Mouse (Mus musculus) macrophage (primary cell): ENCODE measurements at regions not wholly inside any gene's neighbourhood (a gene's known extent, or its start where the extent isn't known, plus 50 kb on each side); places are given as distances from the start of the nearest gene placed in this dataset.

ENCODE experiments used
- H3K27ac ChIP-seq: fragments of 350-480 bp; formaldehyde crosslinking; 2 replicates; pipeline ENCODE4 v1.9.0; 2021
- H3K36me3 ChIP-seq: fragments of 350-480 bp; formaldehyde crosslinking; 2 replicates; pipeline ENCODE4 v1.9.0; 2021; ENCODE audit errors: inconsistent target
- H3K4me3 ChIP-seq: fragments of 350-480 bp; formaldehyde crosslinking; 2 replicates; pipeline ENCODE4 v1.9.0; 2021; ENCODE audit errors: inconsistent target
- H3K79me2 ChIP-seq: fragments of 350-480 bp; formaldehyde crosslinking; 2 replicates; pipeline ENCODE4 v1.9.0; 2021; ENCODE audit errors: inconsistent target
- WGBS: methylation state at CpG from one replicate; pipeline ENCODE4 v1.1.7; 2026; ENCODE audit warnings: inconsistent platforms; ENCODE audit not compliant: missing documents; 5-methylcytosine and 5-hydroxymethylcytosine counted together

DNA sequence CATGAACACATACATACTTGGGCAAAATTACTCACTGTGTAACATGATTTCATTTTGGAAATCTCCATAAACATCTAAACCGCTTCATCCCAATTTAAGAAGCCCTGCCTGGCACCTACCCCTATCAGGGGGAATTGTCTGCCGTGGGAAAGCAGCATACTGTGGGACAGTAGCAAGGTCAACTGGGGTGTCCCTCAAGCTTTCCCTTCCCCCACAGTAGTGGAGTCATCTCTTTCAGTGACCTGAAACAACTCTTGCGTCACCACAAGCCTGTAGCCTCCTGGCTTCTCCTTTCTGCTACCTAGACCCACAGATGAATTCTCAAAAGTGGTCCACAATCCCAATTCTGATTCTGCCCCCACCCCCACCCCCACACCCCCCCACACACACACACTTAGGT is 158.8 kb downstream of the Qdpr start:
- H3K27ac ChIP-seq, result no peak overlapping the region
- no peaks in the 10 kb centered on the region for H3K79me2 ChIP-seq
- no peak overlapping the region for H3K4me3 ChIP-seq
- 61% methylated on average over 3 of the region's 3 CpGs for WGBS
- no peaks in the 10 kb centered on the region for H3K36me3 ChIP-seq

DNA sequence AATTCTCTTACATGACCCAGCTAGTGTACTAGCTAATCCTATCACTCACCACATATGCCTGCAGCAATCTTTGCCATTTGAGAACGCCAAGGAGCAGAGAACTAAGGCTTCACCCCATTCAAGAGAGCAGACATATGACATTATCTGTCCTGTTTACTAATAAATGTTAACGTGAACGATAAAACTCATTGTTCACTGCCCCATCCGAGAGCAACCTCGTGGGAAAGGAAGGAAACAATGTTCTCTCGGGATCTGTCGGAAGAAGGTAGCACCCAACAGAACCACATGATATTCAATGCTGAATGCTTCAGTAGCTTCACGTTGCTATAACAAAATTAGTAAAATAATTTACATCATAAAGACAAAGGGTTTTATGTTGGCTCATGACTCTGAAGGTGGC is 163.6 kb downstream of the Qdpr start:
- no peaks in the 10 kb centered on the region for H3K36me3 ChIP-seq
- no peak overlapping the region for H3K27ac ChIP-seq
- no peak overlapping the region for H3K4me3 ChIP-seq
- WGBS, result 98% methylated on average over 7 of the region's 8 CpGs
- H3K79me2 ChIP-seq, result no peaks in the 10 kb centered on the region

DNA sequence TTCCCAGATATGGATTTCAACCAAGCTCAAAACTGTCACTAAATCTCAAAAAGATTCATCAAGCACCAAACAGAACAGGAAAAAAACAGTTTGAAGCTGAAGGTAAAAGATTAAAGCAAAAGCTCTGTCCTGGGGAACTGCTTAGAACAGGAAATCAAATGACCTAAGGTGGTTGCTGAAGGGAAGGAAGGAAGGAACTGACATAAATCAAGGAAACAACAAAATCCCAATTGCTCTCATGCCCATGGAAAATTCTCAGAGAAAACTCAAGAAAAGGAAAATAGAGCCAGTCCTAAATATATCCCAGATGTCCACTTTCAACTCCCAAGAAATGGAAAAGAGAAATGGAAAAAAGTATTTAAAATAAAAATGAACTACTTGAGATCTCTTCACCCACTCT is 165.4 kb downstream of the Qdpr start:
- Histone ChIP-seq H3K36me3 (no peaks in the 10 kb centered on the region), H3K27ac (no peak overlapping the region), H3K4me3 (no peak overlapping the region), H3K79me2 (no peaks in the 10 kb centered on the region)

DNA sequence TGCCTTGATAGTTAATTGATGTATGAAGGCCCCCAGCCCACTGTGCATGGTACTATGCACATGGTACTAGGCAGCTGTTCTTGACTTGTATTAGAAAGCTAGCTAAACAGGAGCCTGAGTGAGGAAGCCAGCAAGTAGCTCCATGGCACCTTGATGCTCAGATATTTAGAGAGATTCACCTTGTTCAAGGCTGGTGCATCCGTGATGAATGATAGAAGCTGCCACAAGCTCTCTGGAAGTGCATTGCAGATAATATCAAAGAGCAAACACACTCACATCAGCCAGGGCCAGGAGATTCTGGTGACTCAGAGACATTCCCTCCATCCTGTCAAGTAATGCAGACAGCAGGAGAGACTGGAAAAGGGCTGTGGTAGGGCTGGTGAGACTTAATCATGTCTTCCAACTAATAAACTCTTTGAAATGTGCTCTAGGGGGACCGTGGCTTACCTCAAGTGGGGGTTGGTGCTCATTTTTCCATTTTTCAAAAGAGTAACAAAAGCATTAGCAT is 166.1 kb downstream of the Qdpr start:
- no peak overlapping the region for H3K27ac ChIP-seq
- H3K36me3 ChIP-seq, result no peaks in the 10 kb centered on the region
- 40% methylated on average over 2 of the region's 2 CpGs for WGBS
- no peak overlapping the region for H3K4me3 ChIP-seq
- no peaks in the 10 kb centered on the region for H3K79me2 ChIP-seq

DNA sequence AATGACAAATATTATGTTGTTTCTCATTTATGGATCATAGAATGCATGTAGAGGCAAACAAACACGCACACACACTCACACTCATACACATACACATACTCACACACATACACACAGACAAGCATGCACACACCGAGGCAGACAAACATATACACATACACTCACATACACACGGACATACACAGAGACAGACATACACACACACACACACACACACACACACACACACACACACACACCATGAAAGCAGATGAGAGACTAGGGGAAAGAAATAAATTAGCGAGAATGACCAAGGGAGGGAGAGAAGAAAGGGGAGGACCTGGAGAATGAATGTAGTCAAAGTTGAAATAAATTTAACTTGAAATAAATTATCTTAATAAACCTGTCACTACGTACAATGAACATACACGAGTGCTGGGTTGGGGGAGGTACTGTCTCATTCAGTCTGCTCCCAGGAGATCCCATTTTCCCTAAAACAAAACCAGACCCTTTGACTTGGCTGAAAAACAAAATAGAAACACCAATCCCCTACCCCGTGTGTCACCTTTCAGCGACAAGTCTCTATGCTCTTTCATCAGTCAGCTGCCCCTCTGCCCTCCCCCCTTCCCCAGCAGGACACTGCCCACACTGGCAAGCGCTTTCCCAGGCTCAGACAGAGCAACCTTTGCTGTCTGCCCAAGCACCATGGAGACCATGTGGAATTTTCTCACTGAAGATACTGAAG is 167.7 kb downstream of the Qdpr start:
- Histone ChIP-seq H3K4me3 (no peak overlapping the region), H3K36me3 (no peaks in the 10 kb centered on the region), H3K27ac (no peak overlapping the region), H3K79me2 (no peaks in the 10 kb centered on the region)
- 89% methylated on average over 9 of the region's 9 CpGs for WGBS

DNA sequence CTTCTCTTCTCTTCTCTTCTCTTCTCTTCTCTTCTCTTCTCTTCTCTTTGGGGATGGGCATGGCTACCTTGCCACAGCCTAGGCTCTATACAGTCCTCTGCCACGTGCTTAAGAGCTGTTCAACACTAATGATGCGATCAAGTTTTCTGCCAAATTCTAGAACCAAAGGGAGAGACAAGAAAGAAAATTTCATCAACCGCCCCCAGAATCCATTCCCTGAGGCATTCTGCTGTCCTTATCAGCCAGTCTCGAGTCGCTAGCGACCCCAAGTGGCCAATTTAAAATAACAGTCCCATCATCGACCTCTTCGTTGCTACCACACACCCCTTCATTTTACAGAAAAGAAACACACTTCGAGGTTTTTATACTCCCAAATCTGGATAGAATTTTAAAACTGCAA is 171.5 kb downstream of the Qdpr start:
- no peaks in the 10 kb centered on the region for H3K36me3 ChIP-seq
- 11% methylated on average over 9 of the region's 9 CpGs for WGBS
- H3K79me2 ChIP-seq, result no peaks in the 10 kb centered on the region
- no peak overlapping the region for H3K27ac ChIP-seq
- no peak overlapping the region for H3K4me3 ChIP-seq

DNA sequence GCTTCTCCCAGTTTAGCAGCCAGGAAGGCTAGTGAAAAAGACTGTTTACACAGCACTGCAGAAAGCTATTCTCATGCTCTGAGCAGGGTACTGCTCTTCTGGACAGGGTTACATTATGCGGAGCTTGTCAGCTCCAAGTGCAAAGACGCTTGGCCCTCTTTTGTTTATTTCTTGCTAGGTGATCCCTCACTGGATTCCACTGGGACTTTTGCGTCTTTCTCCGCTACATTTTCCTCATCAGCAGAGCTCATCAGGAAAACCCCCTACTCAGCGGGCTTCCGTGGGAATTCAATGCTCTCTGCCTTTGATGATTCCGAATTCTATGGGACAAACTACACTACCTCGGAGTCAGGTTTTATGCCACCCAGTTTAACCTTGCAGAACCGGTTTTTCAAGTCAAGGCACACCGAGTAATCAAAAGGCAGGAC is 172.0 kb downstream of the Qdpr start:
- Histone ChIP-seq H3K27ac (no peak overlapping the region), H3K36me3 (no peaks in the 10 kb centered on the region), H3K4me3 (no peak overlapping the region), H3K79me2 (no peaks in the 10 kb centered on the region)
- 46% methylated on average over 10 of the region's 10 CpGs for WGBS

DNA sequence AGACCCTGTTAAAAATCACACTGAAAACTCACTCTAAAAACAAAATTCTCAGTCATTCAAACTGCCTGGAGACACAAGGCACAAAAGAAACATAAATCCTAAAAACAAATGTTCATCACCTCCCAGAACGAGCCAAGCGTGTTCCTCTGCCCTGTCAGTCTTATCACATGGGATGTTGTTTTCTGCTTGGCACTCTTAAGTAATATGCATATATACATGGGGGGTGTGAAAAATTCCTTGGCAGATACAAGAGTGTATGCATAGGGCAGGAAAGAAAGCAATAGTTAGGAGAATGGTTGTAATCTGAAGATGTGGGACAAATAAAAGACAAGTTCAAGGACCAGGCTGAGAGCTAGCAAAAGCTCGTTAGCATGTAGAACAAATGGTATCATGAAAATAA is 179.4 kb downstream of the Qdpr start:
- H3K4me3 ChIP-seq, result no peak overlapping the region
- no peak overlapping the region for H3K27ac ChIP-seq
- no peaks in the 10 kb centered on the region for H3K36me3 ChIP-seq
- no peaks in the 10 kb centered on the region for H3K79me2 ChIP-seq
- WGBS, result 95% methylated on average over 3 of the region's 3 CpGs

DNA sequence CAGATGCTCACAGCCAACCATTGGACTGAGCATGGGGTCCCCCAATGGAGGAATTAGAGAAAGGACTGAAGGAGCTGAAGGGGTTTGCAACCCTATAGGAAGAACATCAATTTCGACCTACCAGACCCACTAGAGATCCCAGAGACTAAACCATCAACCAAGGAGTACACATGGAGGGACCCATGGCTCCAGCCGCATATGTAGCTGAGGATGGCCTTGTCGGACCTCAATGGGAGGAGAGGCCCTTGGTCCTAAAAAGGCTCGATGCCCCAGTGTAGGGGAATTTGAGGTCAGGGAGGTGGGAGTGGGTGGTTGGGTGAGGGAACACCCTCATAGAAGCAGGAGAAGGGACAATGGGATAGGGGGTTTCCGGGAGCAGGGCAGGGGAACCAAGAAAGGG is 180.6 kb downstream of the Qdpr start:
- WGBS, result 86% methylated on average over 4 of the region's 5 CpGs
- H3K4me3 ChIP-seq, result no peak overlapping the region
- no peaks in the 10 kb centered on the region for H3K36me3 ChIP-seq
- H3K79me2 ChIP-seq, result no peaks in the 10 kb centered on the region
- H3K27ac ChIP-seq, result no peak overlapping the region

DNA sequence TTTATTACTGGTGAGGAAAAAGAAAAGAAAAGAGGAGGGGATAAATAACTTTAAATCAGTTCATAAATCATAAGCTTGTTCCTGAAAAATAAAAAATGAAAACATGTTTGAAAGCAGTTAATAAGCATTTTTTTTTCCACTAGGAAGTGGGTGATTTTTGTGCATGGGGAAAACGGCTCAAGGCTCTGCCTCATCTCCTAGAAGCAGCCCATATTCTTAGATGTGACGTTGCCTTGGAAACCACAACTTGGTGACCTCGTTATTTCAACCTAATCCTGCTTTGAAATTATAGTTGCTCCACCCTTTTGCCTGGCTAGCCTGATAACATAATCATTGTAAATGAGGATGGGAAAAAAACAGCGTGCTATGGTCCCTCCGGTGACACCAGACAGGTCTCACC is 183.1 kb downstream of the Qdpr start:
- no peaks in the 10 kb centered on the region for H3K36me3 ChIP-seq
- H3K4me3 ChIP-seq, result no peak overlapping the region
- H3K27ac ChIP-seq, result no peak overlapping the region
- no peaks in the 10 kb centered on the region for H3K79me2 ChIP-seq
- WGBS, result 79% methylated on average over 4 of the region's 5 CpGs

DNA sequence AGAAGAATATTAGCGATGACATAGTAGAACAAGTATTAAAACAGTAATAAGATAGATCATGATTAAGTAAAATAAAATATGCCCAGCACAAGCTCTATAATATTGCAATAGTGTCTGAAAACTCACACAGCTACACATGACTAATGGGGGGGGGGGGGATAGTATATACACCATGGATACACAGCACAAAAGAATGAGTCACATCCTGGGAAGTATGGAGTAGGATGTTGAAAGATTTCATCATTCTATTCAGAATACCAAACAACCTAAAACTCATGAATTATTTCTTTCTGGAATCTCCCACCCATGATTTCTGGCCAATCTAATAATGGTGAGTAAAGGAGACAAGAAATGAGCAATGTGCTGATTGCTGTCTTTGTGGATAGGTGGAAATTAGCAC is 191.6 kb downstream of the Qdpr start:
- H3K79me2 ChIP-seq, result no peaks in the 10 kb centered on the region
- H3K36me3 ChIP-seq, result no peaks in the 10 kb centered on the region
- no peak overlapping the region for H3K27ac ChIP-seq
- H3K4me3 ChIP-seq, result no peak overlapping the region
- 100% methylated on average over 1 of the region's 1 CpGs for WGBS

DNA sequence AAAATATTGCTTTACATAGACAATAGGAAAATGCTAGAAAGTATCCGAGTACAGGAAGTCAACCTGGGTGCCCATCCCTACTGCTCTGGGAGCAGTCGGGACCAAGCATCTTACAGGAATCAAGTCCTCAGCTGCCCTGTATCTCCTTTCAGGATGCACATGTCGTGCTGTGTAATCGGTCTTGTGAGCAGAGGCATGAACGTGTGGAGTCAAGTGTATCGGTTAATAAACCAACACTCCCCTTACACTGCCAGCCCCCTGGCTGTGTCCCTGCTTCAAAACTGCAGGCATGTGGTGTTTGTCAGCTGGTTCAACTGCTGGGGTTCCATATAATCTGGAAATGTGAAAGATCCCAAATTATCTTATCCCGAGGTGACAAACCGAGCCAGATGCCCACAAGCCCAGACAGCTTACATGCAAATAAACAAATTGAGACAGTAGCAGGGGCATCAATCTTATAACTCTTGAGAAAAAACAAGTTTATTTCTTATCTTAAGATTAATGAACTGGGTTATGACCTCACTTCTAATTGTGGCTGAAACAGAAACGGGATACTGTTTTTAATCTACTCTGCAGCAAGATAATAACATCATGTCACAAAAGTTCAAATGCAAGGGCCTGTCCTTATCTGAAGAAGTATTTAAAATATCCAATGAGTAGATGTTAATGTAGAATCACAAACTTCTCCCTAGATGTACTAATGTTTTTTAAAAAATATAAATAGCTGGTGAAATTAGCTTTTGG is 193.6 kb downstream of the Qdpr start:
- H3K4me3 ChIP-seq, result no peak overlapping the region
- H3K27ac ChIP-seq, result no peak overlapping the region
- 89% methylated on average over 9 of the region's 9 CpGs for WGBS
- H3K79me2 ChIP-seq, result no peaks in the 10 kb centered on the region
- no peaks in the 10 kb centered on the region for H3K36me3 ChIP-seq

DNA sequence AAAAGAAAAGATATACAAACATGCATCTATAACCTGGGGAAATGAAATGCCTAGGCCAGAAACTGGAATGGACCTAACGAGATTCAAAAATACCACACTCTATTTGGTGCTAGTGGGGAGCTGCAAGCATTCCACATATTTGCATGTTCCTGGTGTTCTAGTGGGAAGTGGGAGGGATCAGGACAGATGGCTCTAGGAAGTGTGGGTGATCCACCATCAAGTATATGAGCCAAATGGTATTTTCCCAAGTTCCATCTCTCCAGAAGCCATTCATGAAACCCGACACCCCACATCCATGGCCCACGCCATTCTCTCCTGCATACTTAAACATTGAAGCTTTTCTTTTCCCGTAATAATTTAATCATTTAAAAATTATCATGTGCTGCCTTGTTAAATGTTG is 218.2 kb downstream of the Qdpr start:
- Histone ChIP-seq H3K27ac (no peak overlapping the region), H3K4me3 (no peak overlapping the region), H3K36me3 (no peaks in the 10 kb centered on the region), H3K79me2 (no peaks in the 10 kb centered on the region)
- WGBS, result 94% methylated on average over 4 of the region's 4 CpGs

DNA sequence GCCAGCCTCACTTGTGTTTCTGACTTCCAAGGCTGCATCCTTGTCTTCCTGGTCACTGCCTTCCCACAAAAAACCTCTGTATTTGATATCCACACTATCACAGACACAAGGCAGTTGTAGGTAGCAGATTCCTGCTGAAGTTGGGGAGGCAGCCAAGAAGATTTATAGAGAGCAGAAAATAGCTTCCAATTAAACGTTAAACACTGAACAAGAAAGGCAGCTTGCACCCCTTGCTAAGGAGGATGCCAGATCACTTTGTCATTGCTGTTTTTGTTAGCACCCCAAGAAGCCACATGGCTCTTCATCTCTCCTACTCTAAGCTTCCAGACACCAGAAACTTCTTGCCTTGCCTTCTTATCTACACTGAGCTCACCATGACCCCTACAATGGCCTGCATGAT is 219.9 kb downstream of the Qdpr start:
- no peak overlapping the region for H3K27ac ChIP-seq
- H3K79me2 ChIP-seq, result no peaks in the 10 kb centered on the region
- no peaks in the 10 kb centered on the region for H3K36me3 ChIP-seq
- 77% methylated on average over 1 of the region's 1 CpGs for WGBS
- no peak overlapping the region for H3K4me3 ChIP-seq

DNA sequence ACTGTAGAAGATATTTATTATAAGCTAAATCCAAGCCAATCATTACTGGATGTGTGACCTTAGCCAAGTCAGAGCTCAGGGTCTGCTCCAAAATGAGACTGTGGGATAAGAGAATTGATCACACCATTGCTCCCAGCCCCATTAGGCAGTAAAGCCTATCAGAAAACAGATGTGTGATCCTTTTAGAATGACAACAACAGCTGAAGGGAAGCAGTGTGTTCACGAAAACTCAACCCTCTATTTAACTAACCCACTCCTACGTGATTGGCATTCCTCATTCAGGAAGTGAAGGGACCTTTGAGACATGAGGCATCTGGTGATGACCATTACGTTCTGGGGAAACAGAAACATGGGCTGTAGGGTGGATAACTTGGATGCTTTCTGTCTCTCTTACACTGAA is 220.6 kb downstream of the Qdpr start:
- Histone ChIP-seq H3K79me2 (no peaks in the 10 kb centered on the region), H3K27ac (no peak overlapping the region), H3K36me3 (no peaks in the 10 kb centered on the region), H3K4me3 (no peak overlapping the region)
- WGBS, result 82% methylated on average over 3 of the region's 3 CpGs
